Mouse (Mus musculus) ES-Bruce4 (cell line): Measurements from ENCODE around the gene Dclk1.

Source experiments
- CTCF ChIP-seq: IDR thresholded peaks from one replicate; pipeline ENCODE4 v1.8.1; 2011; ENCODE audit warnings: low read depth, low read length
- EP300 ChIP-seq: IDR thresholded peaks from 2 replicates; pipeline ENCODE4 v1.6.1; 2011; ENCODE audit warnings: low read depth, low read length; ENCODE audit not compliant: insufficient read depth
- POLR2A ChIP-seq: IDR thresholded peaks from one replicate; pipeline ENCODE4 v1.8.1; 2011; ENCODE audit warnings: low read length; ENCODE audit not compliant: insufficient read depth

DNA sequence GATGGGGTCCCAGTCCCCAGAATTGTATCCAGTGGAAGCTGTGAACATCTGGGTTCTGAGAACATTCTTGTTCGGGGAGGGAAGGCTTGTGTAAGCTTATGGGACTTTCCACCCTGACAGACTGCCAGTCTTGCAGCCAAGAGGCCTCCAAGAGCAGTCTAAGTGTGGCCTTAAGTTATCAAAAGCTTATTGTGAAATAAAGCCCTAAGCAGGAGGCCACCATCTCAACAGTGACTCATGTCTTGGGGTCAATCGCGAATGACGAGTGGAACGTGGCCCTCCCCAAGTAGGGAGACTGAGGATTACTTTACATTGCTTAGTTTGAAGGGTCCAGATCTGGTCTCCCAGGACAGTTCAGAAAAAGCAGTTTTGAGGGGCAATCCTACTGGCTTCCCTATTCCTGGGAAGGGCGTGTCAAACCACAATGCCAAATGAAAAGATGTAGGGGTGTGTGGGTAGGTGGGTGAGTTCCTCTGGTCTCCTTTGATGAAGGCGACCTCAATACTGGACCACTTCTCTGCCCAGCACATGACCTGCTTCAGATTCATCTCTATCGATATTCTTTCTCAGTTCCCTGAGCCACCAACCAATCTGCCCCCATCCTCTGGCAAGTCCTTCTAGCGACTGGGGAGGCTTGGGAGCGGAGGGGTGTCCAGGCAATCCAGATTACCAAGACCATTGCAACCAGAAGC, at the start of gene Dclk1:
- TF ChIP-seq CTCF (no peak), POLR2A (no peak), EP300 (no peak)
